Mouse (Mus musculus) kidney, adult 2 months (tissue): ENCODE data around the gene Ppm1h.

Experiments
- CTCF ChIP-seq: fragments of 200-500 bp; conservative IDR thresholded peaks from 2 replicates; pipeline ENCODE4 v1.5.1; 2011; ENCODE audit warnings: low read depth, mild to moderate bottlenecking, control low read depth, low read length, moderate library complexity, mixed read lengths; ENCODE audit not compliant: insufficient read depth, insufficient read length
- POLR2A ChIP-seq: fragments of 200-500 bp; IDR thresholded peaks from one replicate; pipeline ENCODE4 v1.6.1; 2011; ENCODE audit warnings: low read depth, low read length, control low read depth

DNA sequence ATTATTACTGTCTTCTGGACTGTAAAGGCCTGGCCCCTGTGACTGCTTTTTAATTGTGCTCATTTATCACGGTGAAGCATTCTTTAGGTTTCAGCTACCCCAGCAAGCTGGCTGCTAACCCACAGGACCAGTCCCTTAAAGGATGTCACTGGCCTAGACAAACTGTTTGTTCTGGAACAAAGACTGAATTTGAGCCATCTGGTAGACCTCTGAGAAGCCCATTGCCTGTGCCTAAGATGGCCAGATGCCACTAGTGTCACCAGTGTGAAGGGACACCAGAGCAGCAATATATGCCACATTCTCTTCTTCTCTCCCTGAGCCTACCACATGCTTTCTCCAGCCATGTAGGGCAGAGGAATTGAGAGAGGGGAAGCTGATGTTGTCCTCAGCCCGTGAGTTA, 240.9 kb downstream of the Ppm1h start:
- TF ChIP-seq CTCF (no peak), POLR2A (no peak)
